Mouse (Mus musculus) embryonic facial prominence, embryonic 10.5 days (tissue): Measurements from ENCODE around the gene Cdc16. TPM values are rescaled to one million over a fixed set of nuclear protein-coding genes. Genes with fewer than 3 reads are reported as not detected.
A peak's percentile ranks its signal among the peaks of the same experiment; 100 is the strongest.
"Not testable (repeated sequence)": the region's sequence is repeated elsewhere in the genome, so short reads cannot be mapped to it uniquely, and the experiment has no call there.

Source experiments
- DNase-seq: peaks from one replicate; pipeline ENCODE4 v3.0.0-alpha.2; 2017; ENCODE audit warnings: low spot score
- H3K27ac ChIP-seq: fragments of 300-500 bp; sonication (generic); replicated peaks from 2 replicates; pipeline ENCODE4 v1.5.1; 2016; ENCODE audit warnings: mild to moderate bottlenecking
- H3K27me3 ChIP-seq: fragments of 300-500 bp; sonication (generic); replicated peaks from 2 replicates; pipeline ENCODE4 v1.6.1; 2016; ENCODE audit warnings: low read depth, mild to moderate bottlenecking; ENCODE audit not compliant: poor library complexity, severe bottlenecking
- H3K36me3 ChIP-seq: fragments of 300-500 bp; sonication (generic); replicated peaks from 2 replicates; pipeline ENCODE4 v1.6.1; 2016; ENCODE audit warnings: mild to moderate bottlenecking, moderate library complexity
- H3K4me1 ChIP-seq: fragments of 300-500 bp; sonication (generic); 2 replicates; pipeline ENCODE4 v1.6.1; 2016
- H3K4me3 ChIP-seq: fragments of 300-500 bp; sonication (generic); 2 replicates; pipeline ENCODE4 v1.5.1; 2016; ENCODE audit warnings: mild to moderate bottlenecking, moderate library complexity
- H3K9me3 ChIP-seq: fragments of 300-500 bp; sonication (generic); 2 replicates; pipeline ENCODE4 v1.6.1; 2016; ENCODE audit warnings: mild to moderate bottlenecking
- WGBS: fragments of 180-500 bp; shearing (Covaris S2); methylation state at CpG from one replicate; pipeline ENCODE4 v1.1.7; 2016; 5-methylcytosine and 5-hydroxymethylcytosine counted together
- polyA plus RNA-seq: library from polyadenylated mRNA; unstranded; fragments of >200 nt; fragmentation: Nextera tagmentation; extraction: Ambion mirVana; gene quantifications from 2 replicates; pipeline ENCODE4 v1.2.1, GENCODE M21; 2016

Cdc16 gene
- polyA plus RNA-seq = 219 and 223 TPM in 2 replicates

- H3K27ac ChIP-seq = peak within 1 kb of the TSS; percentile 91
- peak; percentile 93 for DNase-seq
- 9% methylated on average over 40 of the region's 40 CpGs for WGBS
- H3K4me3 ChIP-seq = peak within 1 kb of the TSS; percentile 81
- peaks cover 23% of the 10 kb centered on the region for H3K36me3 ChIP-seq
- no peaks in the 10 kb centered on the region for H3K27me3 ChIP-seq
- H3K9me3 ChIP-seq = no peaks in the 10 kb centered on the region
- peaks cover 19% of the 10 kb centered on the region for H3K4me1 ChIP-seq
Observed at GRCm38 (mm10) chr8:13756982-13757804, at the start of gene Cdc16. TSS of gene Cdc16 (plus strand) at chr8:13757676.

- Histone ChIP-seq H3K27me3 (no peaks in the 10 kb centered on the region), H3K27ac (no peak overlapping the region), H3K9me3 (no peaks in the 10 kb centered on the region), H3K36me3 (no peaks in the 10 kb centered on the region), H3K4me1 (peaks cover 12% of the 10 kb centered on the region), H3K4me3 (no peak overlapping the region)
- no peak for DNase-seq
- 90% methylated on average over 5 of the region's 5 CpGs for WGBS
Observed at GRCm38 (mm10) chr8:13708514-13708913, 49.0 kb upstream of the Cdc16 start.

- no peaks in the 10 kb centered on the region for H3K36me3 ChIP-seq
- H3K4me3 ChIP-seq = no peak overlapping the region
- no peak for DNase-seq
- WGBS = 94% methylated on average over 8 of the region's 8 CpGs
- H3K9me3 ChIP-seq = no peaks in the 10 kb centered on the region
- no peaks in the 10 kb centered on the region for H3K27me3 ChIP-seq
- no peaks in the 10 kb centered on the region for H3K4me1 ChIP-seq
- H3K27ac ChIP-seq = no peak overlapping the region
Observed at GRCm38 (mm10) chr8:13718980-13719379, 38.5 kb upstream of the Cdc16 start.

- H3K4me3 ChIP-seq = no peak overlapping the region
- no peaks in the 10 kb centered on the region for H3K27me3 ChIP-seq
- peak; percentile 43 for DNase-seq
- no peaks in the 10 kb centered on the region for H3K36me3 ChIP-seq
- H3K9me3 ChIP-seq = no peaks in the 10 kb centered on the region
- no peaks in the 10 kb centered on the region for H3K4me1 ChIP-seq
- H3K27ac ChIP-seq = no peak overlapping the region
Observed at GRCm38 (mm10) chr8:13725722-13726121, 31.8 kb upstream of the Cdc16 start.

- H3K4me1 ChIP-seq = no peaks in the 10 kb centered on the region
- no peaks in the 10 kb centered on the region for H3K36me3 ChIP-seq
- WGBS = 70% methylated on average over 10 of the region's 10 CpGs
- DNase-seq = no peak
- H3K27me3 ChIP-seq = no peaks in the 10 kb centered on the region
- no peaks in the 10 kb centered on the region for H3K9me3 ChIP-seq
- no peak overlapping the region for H3K4me3 ChIP-seq
- no peak overlapping the region for H3K27ac ChIP-seq
Observed at GRCm38 (mm10) chr8:13727469-13728094, 29.9 kb upstream of the Cdc16 start.

GRCm38 (mm10) chr8:13740323-13740770, 17.1 kb upstream of the Cdc16 start:
- no peaks in the 10 kb centered on the region for H3K36me3 ChIP-seq
- H3K27me3 ChIP-seq = no peaks in the 10 kb centered on the region
- H3K4me3 ChIP-seq = no peak overlapping the region
- peak; percentile 12 for DNase-seq
- 0 out of 2 replicates have a peak, but pooled peaks cover 3% of the 10 kb centered on the region for H3K4me1 ChIP-seq
- H3K27ac ChIP-seq = 0 out of 2 replicates have a peak overlapping the region, but pooled peaks have one; percentile 30
- no peaks in the 10 kb centered on the region for H3K9me3 ChIP-seq
- 40% methylated on average over 6 of the region's 6 CpGs for WGBS

GRCm38 (mm10) chr8:13740817-13741613, 16.5 kb upstream of the Cdc16 start:
- Histone ChIP-seq H3K27ac (no peak overlapping the region), H3K9me3 (no peaks in the 10 kb centered on the region), H3K4me3 (no peak overlapping the region), H3K4me1 (0 out of 2 replicates have a peak, but pooled peaks cover 3% of the 10 kb centered on the region), H3K36me3 (no peaks in the 10 kb centered on the region), H3K27me3 (no peaks in the 10 kb centered on the region)
- 85% methylated on average over 7 of the region's 7 CpGs for WGBS
- no peak for DNase-seq

GRCm38 (mm10) chr8:13746212-13746611, 11.3 kb upstream of the Cdc16 start:
- not testable (repeated sequence) for H3K27me3 ChIP-seq, H3K4me1 ChIP-seq, DNase-seq, H3K36me3 ChIP-seq, H3K27ac ChIP-seq, H3K9me3 ChIP-seq, H3K4me3 ChIP-seq
- WGBS = 91% methylated on average over 6 of the region's 6 CpGs

- 50% methylated on average over 3 of the region's 3 CpGs for WGBS
- no peak overlapping the region for H3K27ac ChIP-seq
- H3K27me3 ChIP-seq = no peaks in the 10 kb centered on the region
- H3K4me3 ChIP-seq = no peak overlapping the region
- H3K36me3 ChIP-seq = no peaks in the 10 kb centered on the region
- no peaks in the 10 kb centered on the region for H3K9me3 ChIP-seq
- DNase-seq = no peak
- H3K4me1 ChIP-seq = no peaks in the 10 kb centered on the region
Observed at GRCm38 (mm10) chr8:13747626-13748025, 9.8 kb upstream of the Cdc16 start.

GRCm38 (mm10) chr8:13753680-13754079, 3.8 kb upstream of the Cdc16 start:
- Histone ChIP-seq H3K36me3 (no peaks in the 10 kb centered on the region), H3K4me1 (peaks cover 11% of the 10 kb centered on the region), H3K27ac (no peak overlapping the region), H3K27me3 (no peaks in the 10 kb centered on the region), H3K4me3 (no peak overlapping the region), H3K9me3 (no peaks in the 10 kb centered on the region)
- peak; percentile 75 for DNase-seq
- 25% methylated on average over 2 of the region's 2 CpGs for WGBS

GRCm38 (mm10) chr8:13756480-13756879, 996 bp upstream of the Cdc16 start:
- peaks cover 19% of the 10 kb centered on the region for H3K4me1 ChIP-seq
- no peak for DNase-seq
- no peak overlapping the region for H3K4me3 ChIP-seq
- H3K9me3 ChIP-seq = no peaks in the 10 kb centered on the region
- H3K36me3 ChIP-seq = peaks cover 16% of the 10 kb centered on the region
- WGBS = 84% methylated on average over 7 of the region's 7 CpGs
- H3K27me3 ChIP-seq = no peaks in the 10 kb centered on the region
- no peak overlapping the region; the same call in 1 of the 2 replicates for H3K27ac ChIP-seq
